Mouse (Mus musculus) stomach, postnatal 0 days (tissue): ENCODE results near the gene Glipr2. TPM values are rescaled to one million over a fixed set of nuclear protein-coding genes. Genes with fewer than 3 reads are reported as not detected.

Experiments
- ATAC-seq: fragments of 200-750 bp; cut with Nextera tagmentation; 2 replicates; pipeline ENCODE4 v1.8.0; 2017; ENCODE audit not compliant: low FRiP score, low TSS enrichment
- DNase-seq: peaks from one replicate; pipeline ENCODE4 v3.0.0-alpha.2; 2016; ENCODE audit warnings: low spot score
- H3K27ac ChIP-seq: fragments of 300-500 bp; sonication (generic); replicated peaks from 2 replicates; pipeline ENCODE4 v1.5.1; 2014; ENCODE audit warnings: mild to moderate bottlenecking, control low read depth
- H3K27me3 ChIP-seq: fragments of 300-500 bp; sonication (generic); 2 replicates; pipeline ENCODE4 v1.6.1; 2014; ENCODE audit warnings: low read length; ENCODE audit not compliant: control insufficient read depth, insufficient read depth
- H3K36me3 ChIP-seq: fragments of 300-500 bp; sonication (generic); 2 replicates; pipeline ENCODE4 v1.6.1; 2014; ENCODE audit warnings: low read length, mixed read lengths; ENCODE audit not compliant: control insufficient read depth, insufficient read depth
- H3K4me1 ChIP-seq: fragments of 300-500 bp; sonication (generic); replicated peaks from 2 replicates; pipeline ENCODE4 v1.6.1; 2014; ENCODE audit warnings: antibody characterized with exemption; ENCODE audit not compliant: control insufficient read depth, insufficient read depth
- H3K4me2 ChIP-seq: fragments of 300-500 bp; sonication (generic); replicated peaks from 2 replicates; pipeline ENCODE4 v1.6.1; 2014; ENCODE audit warnings: low read depth, mild to moderate bottlenecking, control low read depth, moderate library complexity
- H3K4me3 ChIP-seq: fragments of 300-500 bp; sonication (generic); 2 replicates; pipeline ENCODE4 v1.5.1; 2014; ENCODE audit warnings: low read depth, low read length, control low read depth
- H3K9ac ChIP-seq: fragments of 300-500 bp; sonication (generic); 2 replicates; pipeline ENCODE4 v1.6.1; 2014; ENCODE audit warnings: mild to moderate bottlenecking, low read length, control low read depth, mixed read lengths
- H3K9me3 ChIP-seq: fragments of 300-500 bp; sonication (generic); 2 replicates; pipeline ENCODE4 v1.6.1; 2016; ENCODE audit warnings: low read length; ENCODE audit not compliant: control insufficient read depth
- CTCF ChIP-seq: IDR thresholded peaks from 2 replicates; pipeline ENCODE4 v1.5.1; 2016; ENCODE audit warnings: antibody characterized with exemption, low read depth, mild to moderate bottlenecking, moderate library complexity
- EP300 ChIP-seq: optimal IDR thresholded peaks from 2 replicates; pipeline ENCODE3; 2016; ENCODE audit warnings: antibody characterized with exemption
- WGBS: fragments of 180-500 bp; shearing (Covaris S2); extraction: QIAGEN DNeasy Blood & Tissue Kit; methylation state at CpG from one replicate; pipeline ENCODE4 v1.1.7; 2014; 5-methylcytosine and 5-hydroxymethylcytosine counted together
- polyA plus RNA-seq: library from polyadenylated mRNA; unstranded; fragments of >200 nt; fragmentation: Nextera tagmentation; extraction: Ambion mirVana; gene quantifications from 2 replicates; pipeline ENCODE4 v1.2.1, GENCODE M21; 2015

The Glipr2 gene
- polyA plus RNA-seq, 1 experiment from 2014 or later, result 46.4 TPM

DNA sequence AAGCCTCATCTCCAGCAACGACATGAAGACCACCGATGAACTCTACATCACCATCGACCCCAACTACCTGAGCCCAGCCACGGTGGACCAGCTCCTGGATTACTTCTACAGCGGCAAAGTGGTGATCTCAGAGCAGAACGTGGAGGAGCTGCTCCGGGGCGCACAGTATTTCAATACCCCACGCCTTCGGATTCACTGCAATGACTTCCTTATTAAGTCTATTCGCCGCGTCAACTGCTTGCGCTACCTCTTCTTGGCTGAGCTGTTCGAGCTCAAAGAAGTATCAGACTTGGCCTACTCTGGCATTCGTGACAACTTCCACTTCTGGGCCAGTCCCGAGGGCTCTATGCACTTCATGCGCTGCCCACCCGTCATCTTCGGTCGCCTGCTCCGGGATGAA is 26.6 kb downstream of the Glipr2 start:
- no peaks in the 10 kb centered on the region; the same call in 1 of the 2 replicates for H3K4me1 ChIP-seq
- H3K4me3 ChIP-seq, result no peak overlapping the region
- no peaks in the 10 kb centered on the region for H3K27me3 ChIP-seq

DNA sequence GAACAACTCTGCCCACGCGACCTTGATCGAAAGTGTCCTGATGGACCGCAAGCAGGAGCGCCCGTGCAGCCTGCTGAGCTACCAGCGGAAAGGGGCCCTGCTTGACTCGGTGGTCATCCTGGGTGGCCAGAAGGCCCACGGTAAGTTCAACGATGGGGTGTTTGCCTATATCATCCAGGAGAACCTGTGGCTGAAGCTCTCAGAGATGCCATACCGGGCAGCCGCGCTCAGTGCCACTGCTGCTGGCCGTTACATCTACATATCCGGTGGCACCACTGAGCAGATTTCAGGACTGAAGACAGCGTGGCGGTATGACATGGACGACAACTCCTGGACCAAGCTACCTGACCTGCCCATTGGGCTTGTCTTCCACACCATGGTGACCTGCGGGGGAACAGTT is 27.1 kb downstream of the Glipr2 start:
- no peak for TF ChIP-seq CTCF
- 94% methylated on average over 19 of the region's 19 CpGs for WGBS
- Histone ChIP-seq H3K4me2 (no peak overlapping the region), H3K9me3 (no peaks in the 10 kb centered on the region), H3K9ac (no peak overlapping the region), H3K4me1 (no peaks in the 10 kb centered on the region), H3K27ac (no peak overlapping the region), H3K36me3 (no peaks in the 10 kb centered on the region), H3K27me3 (no peaks in the 10 kb centered on the region), H3K4me3 (no peak overlapping the region)
- no peak for DNase-seq
- ATAC-seq, result no peak

More for the DNA sequence above, 26.6 kb downstream of the Glipr2 start:
- Histone ChIP-seq H3K36me3 (no peaks in the 10 kb centered on the region), H3K9me3 (no peaks in the 10 kb centered on the region), H3K27ac (no peak overlapping the region), H3K4me2 (no peak overlapping the region), H3K9ac (no peak overlapping the region)
- ATAC-seq (no peak), DNase-seq (no peak)
- no peak for TF ChIP-seq EP300
- no peak for TF ChIP-seq CTCF
- WGBS, result 90% methylated on average over 22 of the region's 22 CpGs

DNA sequence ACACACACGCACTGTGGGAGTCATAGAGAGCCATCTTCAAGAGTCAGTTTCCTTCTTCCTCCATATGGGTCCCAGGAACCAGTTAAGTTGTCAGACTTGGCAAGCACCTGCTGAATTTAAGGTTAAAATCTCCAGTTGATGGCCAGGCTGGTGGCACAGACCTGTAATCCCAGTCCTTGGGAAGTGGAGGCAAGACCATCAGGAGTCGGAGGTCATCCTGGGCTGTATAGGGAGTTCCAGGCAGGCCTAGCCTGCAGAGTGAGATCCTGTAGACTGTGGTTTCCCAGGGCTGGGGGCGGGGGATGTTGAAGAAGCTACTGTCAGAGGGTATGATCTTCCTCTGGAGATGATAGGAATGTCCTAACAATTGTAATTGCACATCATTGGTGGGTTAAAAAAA is 31.8 kb downstream of the Glipr2 start:
- Histone ChIP-seq H3K9me3 (no peaks in the 10 kb centered on the region), H3K27me3 (no peaks in the 10 kb centered on the region), H3K27ac (no peak overlapping the region), H3K9ac (no peak overlapping the region), H3K4me2 (no peak overlapping the region), H3K4me3 (no peak overlapping the region), H3K36me3 (no peaks in the 10 kb centered on the region), H3K4me1 (no peaks in the 10 kb centered on the region)
- no peak for ATAC-seq
- no peak for TF ChIP-seq CTCF
- TF ChIP-seq EP300, result no peak
- DNase-seq, result no peak
- 92% methylated on average over 3 of the region's 3 CpGs for WGBS

DNA sequence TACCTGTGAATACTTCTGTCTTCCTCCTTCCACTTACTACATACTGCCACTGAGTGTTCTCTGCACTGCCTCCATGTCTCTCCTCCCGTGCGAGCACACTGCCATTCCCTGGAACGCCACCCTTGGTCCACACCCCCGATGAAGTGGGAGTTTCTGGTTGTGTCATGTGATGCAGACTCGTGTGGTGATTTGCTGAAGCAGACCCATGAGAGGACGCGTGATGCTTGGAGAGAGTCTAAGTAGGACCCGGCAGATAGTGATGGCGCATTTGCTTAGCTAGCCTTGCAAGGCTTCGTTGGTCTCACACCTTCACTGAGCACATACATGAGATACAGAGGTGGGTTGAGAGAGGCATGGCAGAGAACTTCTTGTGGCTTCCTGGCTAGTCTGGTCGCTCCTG is 35.9 kb downstream of the Glipr2 start:
- WGBS, result 92% methylated on average over 11 of the region's 11 CpGs
- DNase-seq (no peak), ATAC-seq (no peak)
- Histone ChIP-seq H3K9me3 (no peaks in the 10 kb centered on the region), H3K9ac (no peak overlapping the region), H3K4me2 (no peak overlapping the region), H3K36me3 (no peaks in the 10 kb centered on the region), H3K27ac (no peak overlapping the region), H3K4me3 (no peak overlapping the region), H3K4me1 (no peaks in the 10 kb centered on the region), H3K27me3 (no peaks in the 10 kb centered on the region)
- TF ChIP-seq EP300 (no peak), CTCF (no peak)

DNA sequence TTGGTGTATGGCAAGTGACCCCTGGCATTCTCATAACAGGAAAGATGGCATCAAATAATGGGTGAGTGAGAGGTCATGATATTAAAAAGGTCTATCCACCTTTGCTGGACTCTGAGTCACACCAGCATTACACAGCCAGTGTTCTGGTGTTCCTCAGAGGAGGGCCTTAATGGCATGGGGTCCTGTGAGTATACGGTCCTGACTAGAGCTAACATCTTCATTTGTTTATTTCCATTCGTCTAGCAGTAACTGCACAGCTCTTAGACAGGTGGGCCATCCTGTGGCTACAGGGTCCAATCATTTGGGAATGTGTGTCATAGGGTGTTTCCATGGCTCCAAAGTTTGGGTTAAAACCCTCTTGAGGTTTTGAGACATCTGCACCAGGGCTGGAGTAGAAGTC is 37.1 kb downstream of the Glipr2 start:
- Histone ChIP-seq H3K36me3 (no peaks in the 10 kb centered on the region), H3K27ac (no peak overlapping the region), H3K4me1 (no peaks in the 10 kb centered on the region), H3K27me3 (no peaks in the 10 kb centered on the region), H3K9ac (no peak overlapping the region), H3K9me3 (no peaks in the 10 kb centered on the region), H3K4me2 (no peak overlapping the region), H3K4me3 (no peak overlapping the region)
- DNase-seq (no peak), ATAC-seq (no peak)
- 65% methylated on average over 2 of the region's 2 CpGs for whole genome bisulfite sequencing
- TF ChIP-seq CTCF (no peak), EP300 (no peak)

DNA sequence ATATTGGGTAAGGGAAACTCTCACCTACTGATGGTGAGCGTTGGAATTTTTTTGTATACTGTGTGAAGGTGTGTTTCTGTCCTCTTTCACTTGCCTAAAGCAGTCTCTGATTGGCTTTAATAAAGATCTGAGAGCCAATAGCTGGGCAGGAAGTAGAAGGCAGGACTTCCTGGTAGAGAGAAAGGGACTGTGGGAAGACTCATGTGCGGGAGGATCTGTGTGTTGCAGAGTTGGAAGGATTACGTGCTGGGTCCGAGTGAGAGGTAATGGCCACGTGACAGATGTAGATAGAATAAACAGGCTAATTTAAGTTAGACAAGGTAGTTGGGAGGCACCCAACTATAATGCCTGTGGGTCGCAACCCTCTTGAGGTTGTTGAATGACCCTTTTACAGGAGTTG is 46.4 kb downstream of the Glipr2 start:
- H3K4me3 ChIP-seq, result no peak overlapping the region
- H3K9ac ChIP-seq, result no peak overlapping the region
- no peak overlapping the region for H3K27ac ChIP-seq
- DNase-seq (no peak), ATAC-seq (no peak)
- no peaks in the 10 kb centered on the region for H3K4me1 ChIP-seq
- H3K9me3 ChIP-seq, result no peaks in the 10 kb centered on the region
- H3K27me3 ChIP-seq, result no peaks in the 10 kb centered on the region
- H3K36me3 ChIP-seq, result no peaks in the 10 kb centered on the region
- 66% methylated on average over 6 of the region's 6 CpGs for WGBS
- TF ChIP-seq CTCF (no peak), EP300 (no peak)
- no peak overlapping the region for H3K4me2 ChIP-seq

DNA sequence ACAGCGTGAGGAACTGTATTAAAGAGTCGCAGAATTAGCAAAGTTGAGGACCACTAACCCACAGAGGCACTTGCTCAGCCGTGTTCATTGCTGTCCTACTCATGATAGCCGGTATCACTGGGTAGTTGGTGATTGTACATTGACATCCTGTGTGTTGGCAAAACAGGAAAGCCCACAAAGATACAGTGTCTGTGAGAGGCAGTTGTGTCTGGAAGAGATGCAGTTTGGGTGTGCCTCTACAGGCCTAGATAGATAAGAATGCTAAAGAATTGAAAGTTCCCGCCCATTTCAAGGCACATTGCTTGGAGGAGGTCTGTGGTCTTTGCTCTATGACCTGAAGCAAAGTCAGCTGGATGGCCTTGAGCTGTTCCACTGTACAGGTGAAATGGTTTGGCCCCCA is 46.9 kb downstream of the Glipr2 start, which contains the start of gene Clta:
TSS of gene Clta (plus strand) at position 327 of the 400 bp plus-strand sequence.
- Histone ChIP-seq H3K4me1 (no peaks in the 10 kb centered on the region), H3K4me3 (no peak within 1 kb of the TSS), H3K36me3 (no peaks in the 10 kb centered on the region), H3K4me2 (no peak within 1 kb of the TSS), H3K9ac (no peak within 1 kb of the TSS), H3K27ac (no peak within 1 kb of the TSS), H3K9me3 (no peaks in the 10 kb centered on the region), H3K27me3 (no peaks in the 10 kb centered on the region)
- ATAC-seq, result no peak
- DNase-seq, result no peak
- no peak for TF ChIP-seq EP300
- no peak for TF ChIP-seq CTCF
- 73% methylated on average over 5 of the region's 5 CpGs for WGBS
